Mouse (Mus musculus) layer of hippocampus, postnatal 25 days (tissue): Measurements from ENCODE around the gene Rab28. TPM values are rescaled to one million over a fixed set of nuclear protein-coding genes. Genes with fewer than 3 reads are reported as not detected.

Source experiments
- DNase-seq, 2 experiments: peaks; one replicate each; pipeline ENCODE4 v3.0.0; 2022; ENCODE audit warnings: mixed read lengths in 2 of 2, low spot score in 1 of 2; ENCODE audit errors: extremely low spot score in 1 of 2
- total RNA-seq, 2 experiments: library from RNA; stranded (reverse); gene quantifications; 2 replicates each; pipeline ENCODE4 v1.2.3; 2021

Rab28 gene
- total RNA-seq, 2 experiments from 2014 or later = 75.3 to 80.6 TPM

GRCm38 (mm10) chr5:41636793-41637192 is 71.2 kb downstream of the Rab28 start:
- DNase-seq = no peak

GRCm38 (mm10) chr5:41627224-41628144 is 80.5 kb downstream of the Rab28 start:
- no peak for DNase-seq

GRCm38 (mm10) chr5:41625544-41625943 is 82.4 kb downstream of the Rab28 start:
- no peak for DNase-seq

- DNase-seq = no peak
These were observed 86.2 kb downstream of the Rab28 start for GRCm38 (mm10) chr5:41621748-41622147.

- no peak for DNase-seq
These were observed 89.0 kb downstream of the Rab28 start for GRCm38 (mm10) chr5:41618966-41619365.

GRCm38 (mm10) chr5:41610447-41611030 is 97.4 kb downstream of the Rab28 start:
- DNase-seq = no peak

- no peak for DNase-seq
These were observed 111.5 kb downstream of the Rab28 start for GRCm38 (mm10) chr5:41596242-41597117.

- DNase-seq = peak in 1 of 2 experiments; percentile 13
These were observed 112.8 kb downstream of the Rab28 start for GRCm38 (mm10) chr5:41595199-41595598.

GRCm38 (mm10) chr5:41578051-41578450 is 129.9 kb downstream of the Rab28 start:
- no peak for DNase-seq

Other genes starting within 250 kb of the Rab28 start
- not detected for gene Nkx3-2, start 56.3 kb upstream of the Rab28 start, total RNA-seq
- 10 to 100 TPM; 34.5 to 39.2 TPM for gene Bod1l, start 136.2 kb upstream of the Rab28 start, total RNA-seq